Mouse (Mus musculus) small intestine, adult 2 months (tissue): Measurements from ENCODE around the gene Gm26558.

Experiments used
- CTCF ChIP-seq: fragments of 200-500 bp; IDR thresholded peaks from 2 replicates; pipeline ENCODE4 v1.5.1; 2012; ENCODE audit warnings: low read depth, mild to moderate bottlenecking, control low read depth, inconsistent platforms, low read length, moderate library complexity, mixed read lengths; ENCODE audit not compliant: insufficient replicate concordance, insufficient read length; ENCODE audit errors: extremely low read depth
- POLR2A ChIP-seq: fragments of 200-500 bp; IDR thresholded peaks from 2 replicates; pipeline ENCODE4 v1.6.1; 2012; ENCODE audit warnings: low read depth, mild to moderate bottlenecking, control low read depth, inconsistent platforms, low read length, moderate library complexity

DNA sequence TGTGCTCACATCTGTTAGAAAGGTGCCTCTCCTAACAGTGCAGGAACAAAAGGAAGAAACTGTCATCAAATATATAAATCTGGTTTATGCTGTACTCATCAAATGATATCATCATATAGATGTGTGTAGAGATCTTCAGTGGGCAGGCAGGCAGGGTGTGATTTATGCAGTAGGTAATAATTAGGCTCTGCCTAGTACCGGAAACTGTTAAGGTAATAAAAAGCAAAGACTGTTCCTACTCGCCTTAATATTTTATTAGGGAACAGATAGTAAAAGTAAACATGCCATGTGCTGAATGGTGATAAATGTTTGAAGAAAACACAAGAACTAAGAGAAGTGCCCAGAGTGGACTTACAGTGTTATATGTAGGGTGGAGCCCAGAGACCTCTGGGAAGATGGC, 20.4 kb upstream of the Gm26558 start:
- no peak for TF ChIP-seq CTCF
- TF ChIP-seq POLR2A = no peak
